Mouse (Mus musculus) layer of hippocampus, postnatal 10 days (tissue): ENCODE data around the gene Napsa. TPM values are rescaled to one million over a fixed set of nuclear protein-coding genes. Genes with fewer than 3 reads are reported as not detected.

Source experiments
- DNase-seq, 2 experiments: peaks; one replicate each; pipeline ENCODE4 v3.0.0; 2021; ENCODE audit warnings: low spot score in 2 of 2
- microRNA-seq, 2 experiments: library from miRNA; unstranded; fragments of <30 nt; microRNA quantifications; one replicate each; pipeline ENCODE4 v1.2.0; 2021
- total RNA-seq, 2 experiments: library from RNA; stranded (reverse); gene quantifications; 2 replicates each; pipeline ENCODE4 v1.2.3; 2021

Gene Napsa
- total RNA-seq, 2 experiments from 2014 or later = 0.98 TPM; not detected in 1

GRCm38 (mm10) chr7:44625241-44626067 is 53.3 kb downstream of the Napsa start:
- no peak for DNase-seq

- no peak for DNase-seq
Observed at GRCm38 (mm10) chr7:44626068-44626385, 53.8 kb downstream of the Napsa start.

- DNase-seq = no peak
Observed at GRCm38 (mm10) chr7:44626966-44627365, 54.8 kb downstream of the Napsa start.

GRCm38 (mm10) chr7:44628402-44629034 is 56.3 kb downstream of the Napsa start:
- no peak for DNase-seq

- DNase-seq = no peak
Observed at GRCm38 (mm10) chr7:44630437-44630836, 58.3 kb downstream of the Napsa start.

GRCm38 (mm10) chr7:44632676-44633075 is 60.5 kb downstream of the Napsa start:
- no peak for DNase-seq

- peak in 1 of 2 experiments; percentile 47 for DNase-seq
Observed at GRCm38 (mm10) chr7:44633407-44633806, 61.2 kb downstream of the Napsa start.

Small RNA genes lying within 50 kb of the gene (microRNA-seq; reads per million reads assigned to microRNA genes)
- 0.39 to 0.45 reads per million in 2 experiments for gene Mir7053

Other genes starting within 250 kb of the Napsa start
- 10 to 100 TPM; 84.0 to 90.2 TPM for gene Syt3, start 188.3 kb upstream of the Napsa start, total RNA-seq
- gene 1700008O03Rik, start 186.6 kb upstream of the Napsa start, total RNA-seq = 1 to 10 TPM; 4.3 to 5.0 TPM
- 100 to 1,000 TPM; 338 to 365 TPM for gene Lrrc4b, start 143.4 kb upstream of the Napsa start, total RNA-seq
- 10 to 100 TPM; 13.0 to 16.5 TPM for gene Aspdh, start 107.0 kb upstream of the Napsa start, total RNA-seq
- 10 to 100 TPM; 38.7 to 41.1 TPM for gene Josd2, start 104.4 kb upstream of the Napsa start, total RNA-seq
- gene Emc10, start 75.9 kb upstream of the Napsa start, total RNA-seq = 100 to 1,000 TPM; 157 to 169 TPM
- 10 to 100 TPM; 27.6 to 33.3 TPM for gene Fam71e1, start 75.8 kb upstream of the Napsa start, total RNA-seq
- gene Mybpc2, start 47.7 kb upstream of the Napsa start, total RNA-seq = under 1 TPM; 0.11 to 0.18 TPM
- under 1 TPM in 1 of 2 experiments, not detected in 1; 0.11 TPM for gene Spib, start 40.3 kb upstream of the Napsa start, total RNA-seq
- gene Pold1, start 23.5 kb upstream of the Napsa start, total RNA-seq = 10 to 100 TPM; 10.3 to 13.6 TPM
- gene Nr1h2, start 18.4 kb upstream of the Napsa start, total RNA-seq = 10 to 100 TPM; 58.3 to 67.3 TPM
- gene Kcnc3, start 18.3 kb downstream of the Napsa start, total RNA-seq = 100 to 1,000 TPM in 1 of 2 experiments, 10 to 100 TPM in 1; 93.0 to 106 TPM
- 10 to 100 TPM; 17.6 to 17.9 TPM for gene Myh14, start 98.5 kb downstream of the Napsa start, total RNA-seq
- not detected for gene Izumo2, start 136.4 kb downstream of the Napsa start, total RNA-seq
- gene Vrk3, start 176.0 kb downstream of the Napsa start, total RNA-seq = 10 to 100 TPM; 27.7 to 31.5 TPM
- under 1 TPM; 0.16 to 0.53 TPM for gene Zfp473, start 178.7 kb downstream of the Napsa start, total RNA-seq
- 10 to 100 TPM; 34.2 to 35.2 TPM for gene Nup62, start 243.7 kb downstream of the Napsa start, total RNA-seq
- 1 to 10 TPM; 1.1 to 2.0 TPM for gene Il4i1, start 244.0 kb downstream of the Napsa start, total RNA-seq
- gene Atf5, start 244.3 kb downstream of the Napsa start, total RNA-seq = 10 to 100 TPM; 28.0 to 29.1 TPM